Mouse (Mus musculus): ENCODE measurements at regions not wholly inside any gene's neighbourhood (a gene's known extent, or its start where the extent isn't known, plus 50 kb on each side); places are given as distances from the start of the nearest gene placed in this dataset.

DNA sequence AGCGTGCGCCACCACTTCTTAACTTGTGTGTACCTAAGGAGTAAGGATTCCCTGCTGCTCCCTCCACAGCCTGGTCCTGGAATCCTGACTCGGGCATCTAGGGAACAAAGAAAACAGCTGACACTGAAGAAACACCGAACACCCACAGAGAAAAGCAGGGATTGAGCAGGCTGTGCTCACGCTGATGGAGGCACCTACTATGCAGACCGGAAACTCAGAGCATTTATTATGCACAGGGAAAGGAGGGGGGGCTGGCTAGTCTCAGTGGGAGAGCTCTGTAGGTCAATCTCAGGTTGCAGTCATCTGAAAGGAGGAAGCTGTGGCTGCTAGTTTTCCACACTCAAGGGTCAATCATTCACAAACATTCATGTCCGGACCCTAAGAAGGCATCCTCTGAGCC is 300.7 kb upstream of the G2e3 start:
- TF ChIP-seq POLR2A (IDR thresholded peaks at IDR 0.05; ENCODE audit: insufficient read length, low read depth) (no peak), E2F4 (IDR thresholded peaks at IDR 0.05; ENCODE audit: insufficient read depth) (no peak), MYOG (IDR thresholded peaks at IDR 0.05; ENCODE audit: control insufficient read depth in 1 of 3, insufficient read depth in 1 of 3, insufficient read length in 2 of 3, low read depth in 2 of 3) (no peak), MAX (IDR thresholded peaks at IDR 0.05; ENCODE audit: low read depth) (no peak), USF1 (IDR thresholded peaks at IDR 0.05; ENCODE audit: low read depth) (no peak), TCF3 (IDR thresholded peaks at IDR 0.05; ENCODE audit: insufficient read length, low read depth) (no peak), POLR2AphosphoS2 (IDR thresholded peaks at IDR 0.05; ENCODE audit: insufficient read length, low read depth) (no peak), CEBPB (IDR thresholded peaks at IDR 0.05; ENCODE audit: insufficient read depth, poor library complexity, severe bottlenecking) (no peak), TCF12 (IDR thresholded peaks at IDR 0.05; ENCODE audit: insufficient read depth, poor library complexity, severe bottlenecking) (no peak), MYOD1 (IDR thresholded peaks at IDR 0.05; ENCODE audit: control insufficient read depth in 1 of 3, insufficient read length in 2 of 3, low read depth in 2 of 3) (no peak)

All from myocyte (in vitro differentiated cells).